Mouse (Mus musculus) lung, postnatal 0 days (tissue): ENCODE data around the gene Ctse.

Experiments
- CTCF ChIP-seq: IDR thresholded peaks from 2 replicates; pipeline ENCODE4 v1.5.1; 2016; ENCODE audit warnings: antibody characterized with exemption, mild to moderate bottlenecking
- EP300 ChIP-seq: IDR thresholded peaks from 2 replicates; pipeline ENCODE4 v1.6.1; 2016; ENCODE audit warnings: antibody characterized with exemption, mild to moderate bottlenecking, control low read depth

GRCm38 (mm10) chr1:131708338-131708737 lies 70.2 kb downstream of the Ctse start:
- TF ChIP-seq CTCF (peak; percentile 83), EP300 (no peak)
